Mouse (Mus musculus) gastrocnemius, adult 8-10 months (tissue): Measurements from ENCODE around the gene Gm17334. TPM values are rescaled to one million over a fixed set of nuclear protein-coding genes. Genes with fewer than 3 reads are reported as not detected.
"Not testable (repeated sequence)": the region's sequence is repeated elsewhere in the genome, so short reads cannot be mapped to it uniquely, and the experiment has no call there.

Experiments used
- DNase-seq, 2 experiments: peaks; one replicate each; pipeline ENCODE4 v3.0.0; 2022; ENCODE audit warnings: low spot score in 2 of 2
- total RNA-seq, 4 experiments: library from RNA; stranded (reverse); gene quantifications; 2 replicates each; pipeline ENCODE4 v1.2.4; 2022

Gene Gm17334
- total RNA-seq, 4 experiments from 2014 or later, result 0.34 to 0.48 TPM; not detected in 2

DNA sequence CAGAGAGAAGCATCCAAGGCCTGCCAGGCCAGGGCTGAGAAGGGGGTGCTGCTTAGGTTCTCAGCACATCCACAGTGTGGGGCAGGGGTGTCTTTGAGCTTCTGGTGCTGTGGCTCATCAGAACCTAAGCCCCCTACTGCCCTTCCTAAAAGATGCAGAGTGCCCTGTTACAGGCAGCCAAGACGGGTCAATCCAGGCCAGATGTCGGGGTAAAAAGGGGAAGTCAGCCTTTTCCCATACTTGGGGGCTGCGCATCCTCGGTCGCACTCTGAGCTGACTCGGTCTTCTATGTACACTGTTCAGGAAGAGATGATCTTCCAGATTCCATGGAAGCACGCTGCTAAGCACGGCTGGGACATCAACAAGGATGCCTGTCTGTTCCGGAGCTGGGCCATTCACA, 451 bp downstream of the Gm17334 start:
- DNase-seq, result no peak

DNA sequence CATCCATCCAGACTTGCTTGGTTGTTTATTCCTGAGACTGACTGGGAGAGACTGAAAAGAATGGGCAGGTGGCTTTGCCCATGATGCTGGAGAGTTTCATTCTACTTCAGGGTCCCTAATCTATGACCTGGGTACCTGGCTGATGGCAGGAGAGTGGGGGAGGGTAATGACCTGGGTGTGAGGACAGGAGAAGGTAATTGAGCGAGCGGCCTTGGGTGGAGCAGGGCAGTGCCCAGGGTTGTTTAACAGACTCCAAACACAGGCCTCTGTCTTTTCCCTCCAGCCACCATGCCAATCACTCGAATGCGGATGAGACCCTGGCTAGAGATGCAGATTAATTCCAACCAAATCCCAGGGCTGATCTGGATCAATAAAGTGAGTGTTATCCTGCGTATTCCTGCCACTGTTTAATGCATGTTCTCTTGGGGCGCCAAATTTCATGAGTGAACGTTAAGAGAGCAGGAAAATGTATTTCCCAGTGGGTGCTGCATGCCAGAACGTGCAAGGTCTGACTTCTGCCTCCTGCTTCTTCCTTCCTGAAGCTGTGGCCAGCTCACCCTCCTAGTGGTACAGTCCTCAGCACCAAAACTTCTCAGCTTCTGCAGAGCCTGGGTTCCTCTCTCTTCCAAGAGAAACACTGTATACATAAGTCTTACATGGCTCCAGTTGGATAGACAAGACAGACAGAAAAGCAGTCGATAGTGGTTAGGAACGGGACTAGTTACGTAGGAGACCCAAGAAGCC, 1.8 kb downstream of the Gm17334 start:
- DNase-seq, result no peak

DNA sequence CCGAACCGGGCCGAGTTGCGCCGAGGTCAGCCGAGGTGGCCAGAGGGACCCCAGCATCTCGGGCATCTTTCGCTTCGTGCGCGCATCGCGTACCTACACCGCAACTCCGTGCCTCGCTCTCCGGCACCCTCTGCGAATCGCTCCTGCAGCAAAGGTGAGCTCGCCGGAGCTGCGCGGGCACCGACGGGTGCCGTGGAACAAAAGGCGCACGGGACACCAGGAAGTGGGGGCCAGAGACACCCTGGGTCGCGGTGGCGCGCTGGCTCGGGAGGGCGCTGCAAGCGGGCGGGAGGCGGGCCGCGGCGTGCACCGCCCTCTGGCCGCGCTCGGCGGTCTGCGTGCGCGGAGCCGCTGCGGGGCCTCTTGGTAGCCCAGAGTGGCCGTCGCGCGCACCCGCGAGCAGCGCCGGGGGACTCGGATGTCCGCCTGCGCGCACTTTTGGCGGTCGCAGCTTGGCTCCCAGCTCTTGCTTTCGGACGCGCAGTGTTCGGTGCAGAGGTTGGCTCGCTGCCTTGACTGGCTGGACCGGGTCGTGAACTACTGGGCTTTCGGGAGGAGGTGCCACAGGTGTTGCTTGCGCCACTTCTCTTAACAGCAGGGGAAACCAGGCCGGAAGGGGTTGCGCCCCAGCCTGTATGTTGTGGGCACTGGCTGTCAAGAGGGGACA, 2.7 kb downstream of the Gm17334 start:
- peak; percentile 60 to 76 for DNase-seq

DNA sequence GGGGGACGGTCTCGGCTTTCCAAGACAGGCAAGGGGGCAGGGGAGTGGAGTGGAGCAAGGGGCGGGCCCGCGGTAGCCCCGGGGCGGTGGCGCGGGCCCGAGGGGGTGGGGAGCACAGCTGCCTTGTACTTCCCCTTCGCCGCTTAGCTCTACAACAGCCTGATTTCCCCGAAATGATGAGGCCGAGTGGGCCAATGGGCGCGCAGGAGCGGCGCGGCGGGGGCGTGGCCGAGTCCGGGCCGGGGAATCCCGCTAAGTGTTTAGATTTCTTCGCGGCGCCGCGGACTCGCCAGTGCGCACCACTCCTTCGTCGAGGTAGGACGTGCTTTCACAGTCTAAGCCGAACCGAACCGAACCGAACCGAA, 3.2 kb downstream of the Gm17334 start, which contains the start of gene Irf1:
Gene Irf1, plus strand, starts transcription at position 255 of the 365 bp plus-strand sequence.
- peak; percentile 87 to 91 for DNase-seq

DNA sequence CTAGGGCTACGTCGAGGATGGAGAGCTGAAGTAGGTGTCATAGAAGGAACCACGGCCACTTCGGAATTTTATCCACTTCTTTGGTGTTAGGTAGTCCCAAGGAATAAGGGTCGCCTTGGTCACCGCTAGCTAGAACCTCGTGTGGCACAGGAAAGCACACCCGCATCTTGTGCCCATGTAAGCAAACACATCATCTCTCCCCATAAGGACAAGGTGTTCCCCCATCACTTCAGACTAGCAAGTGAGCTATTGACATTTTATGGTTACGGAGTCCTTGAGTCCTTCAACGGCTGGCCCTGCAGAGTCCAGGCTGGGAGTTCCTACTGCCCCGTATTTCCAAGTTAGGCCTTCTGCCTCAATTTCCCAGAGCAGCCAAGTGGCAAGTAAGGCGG, 3.8 kb downstream of the Gm17334 start:
- no peak for DNase-seq

DNA sequence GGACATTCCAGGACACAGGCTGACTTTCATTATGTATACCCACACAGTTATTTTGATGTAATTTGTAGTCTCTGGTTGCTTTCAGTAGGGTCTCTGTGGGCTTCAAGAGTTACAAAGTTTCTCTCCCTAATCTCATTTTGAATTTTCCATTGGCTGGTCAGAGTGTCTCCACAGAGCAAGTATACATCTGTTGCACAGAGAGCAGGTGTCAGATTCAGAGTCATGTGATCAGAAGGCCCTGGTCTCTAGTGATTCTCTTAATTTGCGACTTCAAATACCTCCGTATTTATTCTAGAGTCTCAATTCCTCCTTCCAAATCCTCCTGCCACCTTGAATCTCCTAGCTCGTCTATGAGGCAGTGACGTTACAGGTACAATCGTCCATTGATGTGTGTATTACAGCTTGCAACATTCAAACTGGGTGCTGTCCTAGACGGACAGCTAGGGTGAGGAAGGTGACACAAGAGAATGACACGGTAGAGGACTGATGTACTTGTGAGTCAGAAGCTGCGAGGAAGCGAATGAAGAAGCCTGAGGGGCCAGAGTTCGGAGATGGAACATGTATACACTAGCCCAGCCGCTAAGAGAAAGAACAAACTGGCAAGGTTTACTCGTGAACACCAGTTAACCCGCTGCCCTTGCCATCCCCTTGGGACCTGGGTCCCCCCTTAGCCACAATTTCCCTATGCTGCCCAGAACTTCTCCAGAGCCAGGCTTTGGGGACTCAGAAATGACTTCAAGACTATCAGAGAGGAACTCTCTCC, 4.4 kb downstream of the Gm17334 start:
- no peak for DNase-seq

DNA sequence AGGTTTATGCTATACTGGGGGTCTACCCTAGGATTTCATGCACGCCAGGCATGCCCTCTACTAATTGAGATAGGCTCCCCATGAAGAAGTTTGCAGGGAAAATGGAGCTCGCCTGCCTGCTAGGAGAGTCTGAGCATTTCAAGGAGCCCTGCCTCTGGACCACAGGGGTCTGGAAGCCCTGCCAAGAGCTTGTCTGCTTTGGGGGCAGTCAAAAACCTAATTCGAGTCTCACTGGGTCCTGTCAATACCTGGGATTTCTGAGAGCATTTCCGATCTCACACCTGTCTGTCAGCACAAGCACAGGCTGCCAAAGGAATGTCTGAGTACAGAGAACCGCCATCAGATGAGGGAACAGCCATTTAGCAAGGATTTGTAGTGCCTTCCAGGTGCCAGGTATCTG, 8.4 kb downstream of the Gm17334 start:
- no peak for DNase-seq

DNA sequence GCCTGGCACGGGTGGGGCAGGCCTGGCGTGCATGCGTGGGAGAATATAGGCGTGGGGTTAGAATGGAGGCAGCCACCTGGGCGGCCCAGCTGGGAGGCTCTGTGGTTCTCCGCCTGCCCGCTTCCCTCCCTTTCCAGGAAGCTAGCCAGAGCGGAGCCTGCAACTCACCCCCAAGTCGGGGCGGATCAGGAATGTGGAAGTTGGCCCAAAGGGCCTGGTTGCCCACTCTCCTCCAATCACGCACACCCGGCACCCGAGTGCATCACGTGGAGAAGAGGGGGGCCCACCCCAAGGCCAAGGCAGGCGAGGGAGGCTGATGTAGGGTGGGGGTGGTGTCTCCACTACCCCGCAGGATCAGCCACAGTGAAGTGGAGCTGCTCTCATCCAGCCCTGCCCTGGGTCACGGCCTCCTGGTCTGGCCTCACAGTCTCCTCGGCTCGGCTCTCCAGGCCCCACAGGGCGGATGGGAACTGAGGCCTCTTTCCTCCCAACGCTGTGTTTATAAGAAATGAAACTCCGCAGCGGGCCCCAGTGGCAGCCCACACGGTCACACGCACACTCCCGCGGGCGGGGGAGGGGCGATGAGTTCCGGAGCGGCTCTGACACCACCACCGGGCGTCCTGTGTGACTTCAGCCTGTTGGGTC, 9.4 kb downstream of the Gm17334 start:
- DNase-seq, result peak; percentile 91 to 94

DNA sequence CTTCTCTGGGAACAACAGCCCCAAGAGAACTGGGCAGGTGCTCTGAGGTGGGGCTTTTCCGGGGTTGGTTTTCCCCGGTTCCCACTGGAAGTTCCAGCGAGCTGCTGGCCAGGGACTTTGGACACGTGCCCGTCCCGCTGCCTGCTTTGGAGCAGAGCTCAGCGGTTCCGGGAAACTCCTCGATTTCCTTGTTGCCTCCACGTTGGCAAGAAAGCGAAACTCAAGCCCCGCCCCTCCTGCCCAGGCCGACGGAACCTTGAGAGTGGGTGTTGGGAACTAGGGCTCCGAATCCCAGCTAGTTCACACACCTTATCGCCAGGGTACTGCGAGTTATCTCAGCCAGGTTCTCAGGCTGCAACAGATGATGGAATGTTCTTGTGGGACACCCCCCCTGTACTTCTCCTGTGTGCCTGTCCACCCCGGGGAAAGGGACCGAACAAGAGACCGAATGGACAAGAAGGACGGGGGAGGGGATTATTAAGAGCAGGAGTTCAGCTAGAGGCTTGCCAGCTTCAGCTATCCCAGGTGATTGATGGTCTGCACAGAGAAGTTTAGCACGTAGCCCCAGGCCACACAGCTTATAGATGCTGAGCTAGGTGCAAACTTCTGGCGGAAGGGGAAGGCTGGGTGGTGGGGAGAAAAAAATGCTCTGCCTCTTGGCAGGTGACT, 10.0 kb downstream of the Gm17334 start:
- peak; percentile 74 to 82 for DNase-seq

DNA sequence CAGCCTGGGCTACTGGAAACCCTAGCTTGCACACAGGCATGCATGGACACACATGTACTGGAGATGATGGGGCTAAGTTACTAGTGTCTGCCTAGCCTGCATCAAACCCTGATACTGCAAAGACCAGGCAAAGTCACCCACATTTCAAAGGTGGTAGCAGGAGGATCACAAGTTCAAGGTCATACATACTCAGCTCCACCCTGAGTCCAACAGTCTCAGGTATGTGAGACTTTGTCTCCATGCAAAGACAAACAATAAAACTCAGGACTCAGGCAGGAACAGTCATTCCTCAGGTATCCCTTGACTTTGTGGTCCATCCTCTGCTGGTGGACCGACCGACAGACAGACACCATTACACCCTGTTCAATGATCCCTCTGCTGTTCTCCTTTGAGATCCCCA, 10.6 kb downstream of the Gm17334 start:
- DNase-seq, result no peak

DNA sequence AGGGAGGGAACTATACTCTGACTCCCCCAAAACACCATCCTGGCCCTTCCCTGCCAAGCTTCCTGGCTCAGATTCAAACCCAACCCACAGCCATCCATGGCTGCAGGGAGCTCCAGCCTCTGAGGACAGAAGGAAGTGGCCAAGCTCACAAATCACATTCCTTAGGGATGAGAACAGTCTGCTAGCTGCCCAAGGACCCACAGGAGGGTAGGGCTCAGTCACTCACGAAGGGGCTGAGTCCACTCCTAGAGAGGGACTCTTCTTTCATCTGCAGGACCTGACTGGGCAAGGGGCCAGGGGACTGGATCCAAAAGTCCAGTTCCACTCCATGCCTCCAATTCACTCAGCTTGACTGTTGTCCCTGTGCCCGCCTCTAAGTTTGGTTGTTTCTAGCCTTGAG, 11.2 kb downstream of the Gm17334 start:
- DNase-seq, result peak in 1 of 2 experiments; percentile 53

DNA sequence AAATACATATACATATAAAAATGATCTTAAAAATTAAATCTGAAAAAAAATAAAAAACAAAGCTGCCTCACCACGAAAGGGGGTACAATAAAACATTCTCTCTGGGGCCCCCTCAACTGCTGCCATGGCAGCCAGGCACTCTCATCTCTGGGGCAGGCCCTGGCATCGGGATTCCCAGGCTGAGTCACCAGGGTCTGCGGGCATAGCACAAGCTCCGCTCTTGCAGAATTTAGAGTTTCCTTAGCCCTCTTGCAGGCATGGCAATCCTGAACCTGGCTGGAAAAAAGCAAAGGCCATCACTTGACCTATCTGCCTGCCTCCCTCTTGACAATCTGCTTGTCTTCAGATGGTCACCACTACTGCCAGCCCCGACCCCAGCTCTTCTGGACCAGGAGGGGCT, 11.7 kb downstream of the Gm17334 start:
- DNase-seq, result no peak

DNA sequence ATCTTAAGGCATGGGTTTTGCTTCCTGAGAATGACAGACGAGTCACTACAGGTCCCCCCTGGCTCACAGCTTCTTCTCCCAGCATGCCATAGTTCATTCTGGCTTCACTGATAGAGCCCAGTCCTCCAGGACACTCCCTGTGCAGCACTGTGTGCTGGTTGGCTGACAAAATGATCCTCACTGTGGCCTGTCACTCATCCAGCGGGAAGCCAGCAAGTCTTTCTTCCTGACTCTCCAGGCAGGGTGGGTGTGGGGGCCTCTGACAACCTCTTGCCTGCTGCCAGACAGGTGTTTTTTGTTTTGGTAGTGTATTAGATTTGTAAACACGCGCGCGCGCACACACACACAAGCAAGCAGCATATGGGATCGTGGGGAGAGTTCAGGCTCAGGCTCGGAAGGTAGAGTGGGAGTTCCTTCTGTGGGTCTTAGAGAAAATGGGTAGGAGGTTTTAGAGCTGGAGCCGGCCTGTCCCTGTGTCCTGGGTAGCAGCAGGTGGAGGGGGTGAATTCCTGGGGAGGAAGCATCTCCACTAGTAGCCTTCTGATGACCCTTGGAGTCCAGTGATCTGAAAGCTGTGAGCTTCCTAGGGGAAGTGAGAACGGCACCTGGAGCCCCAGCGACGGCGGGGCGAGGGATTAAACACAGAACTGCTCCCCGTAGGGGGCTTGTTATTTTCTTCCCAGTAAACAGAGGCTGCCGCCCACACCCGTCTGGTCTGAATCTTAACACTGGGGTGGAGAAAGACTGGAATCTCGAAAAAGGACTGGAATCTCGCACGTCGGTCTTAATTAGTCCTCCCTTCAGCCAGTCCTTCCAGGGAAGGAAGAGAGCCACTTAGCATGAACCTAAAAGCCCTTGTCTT, 13.2 kb downstream of the Gm17334 start:
- no peak for DNase-seq

DNA sequence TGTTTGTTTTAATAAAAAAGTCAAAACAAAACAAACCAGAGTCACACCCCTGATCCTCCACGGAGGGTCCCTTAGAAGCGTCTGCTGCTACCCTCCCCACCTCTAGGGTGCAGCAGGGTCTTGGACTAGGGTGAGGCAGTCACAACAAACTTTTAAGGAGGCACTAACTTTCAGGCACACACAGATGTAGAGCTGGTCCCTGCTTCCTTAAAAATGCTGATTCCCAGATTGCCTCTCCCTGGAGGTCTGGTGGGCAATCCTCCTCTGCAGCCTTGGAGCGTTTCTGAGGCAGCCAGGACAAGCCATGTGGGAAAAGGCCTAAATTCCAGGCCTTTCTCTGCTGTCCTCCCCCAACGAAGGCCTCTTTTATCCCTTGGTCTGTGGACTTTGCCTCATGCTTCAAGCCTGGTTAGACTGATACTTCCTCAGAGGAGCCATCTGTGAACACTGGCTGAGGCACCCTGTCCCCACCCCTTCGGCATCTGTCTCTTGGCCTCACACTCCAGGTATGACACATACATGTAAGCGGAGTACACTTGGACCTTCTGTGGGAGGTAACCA, 14.1 kb downstream of the Gm17334 start:
- no peak for DNase-seq

DNA sequence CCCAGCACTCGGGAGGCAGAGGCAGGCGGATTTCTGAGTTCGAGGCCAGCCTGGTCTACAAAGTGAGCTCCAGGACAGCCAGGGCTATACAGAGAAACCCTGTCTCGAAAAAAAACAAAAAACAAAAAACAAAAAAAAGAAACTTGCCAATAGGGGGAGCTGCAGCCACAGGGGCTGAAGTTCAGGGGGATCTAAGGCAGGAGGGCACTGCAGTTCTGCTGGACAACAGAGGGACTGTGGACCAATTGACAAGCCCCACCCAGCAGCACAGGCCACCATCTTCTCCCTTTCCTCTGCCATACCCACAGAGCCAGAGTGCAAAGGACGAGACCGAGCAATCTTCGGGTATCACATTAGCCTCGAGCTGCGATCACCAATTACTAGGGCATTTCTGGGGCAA, 15.0 kb downstream of the Gm17334 start:
- not testable (repeated sequence) for DNase-seq

DNA sequence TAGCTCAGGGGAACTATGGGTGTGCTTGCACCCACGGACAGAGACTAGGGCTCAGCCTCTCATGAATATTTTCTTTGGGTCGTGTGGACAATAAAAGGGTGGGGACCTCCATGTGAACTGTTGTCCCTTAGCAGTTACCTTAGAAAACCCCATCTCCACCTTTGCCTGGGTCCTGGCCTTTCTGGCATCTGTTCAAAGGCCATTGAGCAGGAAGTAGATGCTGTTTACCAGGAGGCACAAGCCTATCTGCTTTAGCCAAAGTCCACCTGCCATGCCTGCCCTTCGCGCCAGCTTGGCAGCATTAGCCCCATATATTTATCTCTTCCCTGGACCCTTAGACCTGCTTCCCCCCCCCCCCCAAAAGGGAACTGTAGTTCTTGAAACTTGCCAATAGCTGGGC, 15.4 kb downstream of the Gm17334 start:
- no peak for DNase-seq

DNA sequence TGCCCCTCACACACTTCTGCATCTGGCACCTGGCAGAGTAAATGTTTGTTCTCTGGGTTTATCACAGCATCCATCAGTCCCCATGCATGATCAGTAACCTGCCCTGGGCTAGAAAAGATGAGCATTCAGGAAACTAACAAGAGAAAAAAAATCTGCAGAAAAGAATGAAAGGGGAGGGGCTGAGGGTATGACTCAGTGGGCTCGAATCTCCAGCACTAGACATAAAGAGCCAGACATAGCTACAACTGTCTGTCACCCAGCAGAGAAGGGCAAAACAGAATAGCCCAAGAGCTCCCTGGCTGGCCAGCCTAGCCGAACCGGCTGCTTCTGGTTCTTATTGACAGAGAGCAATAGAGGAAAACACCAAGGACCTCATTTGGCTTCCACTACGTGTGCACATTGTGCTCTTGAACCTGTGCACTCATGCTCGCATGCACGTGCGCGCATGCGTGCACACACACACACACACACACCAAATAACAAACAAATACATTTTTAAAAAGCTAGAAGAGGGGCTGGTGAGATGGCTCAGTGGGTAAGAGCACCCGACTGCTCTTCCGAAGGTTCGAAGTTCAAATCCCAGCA, 17.9 kb downstream of the Gm17334 start:
- no peak for DNase-seq

DNA sequence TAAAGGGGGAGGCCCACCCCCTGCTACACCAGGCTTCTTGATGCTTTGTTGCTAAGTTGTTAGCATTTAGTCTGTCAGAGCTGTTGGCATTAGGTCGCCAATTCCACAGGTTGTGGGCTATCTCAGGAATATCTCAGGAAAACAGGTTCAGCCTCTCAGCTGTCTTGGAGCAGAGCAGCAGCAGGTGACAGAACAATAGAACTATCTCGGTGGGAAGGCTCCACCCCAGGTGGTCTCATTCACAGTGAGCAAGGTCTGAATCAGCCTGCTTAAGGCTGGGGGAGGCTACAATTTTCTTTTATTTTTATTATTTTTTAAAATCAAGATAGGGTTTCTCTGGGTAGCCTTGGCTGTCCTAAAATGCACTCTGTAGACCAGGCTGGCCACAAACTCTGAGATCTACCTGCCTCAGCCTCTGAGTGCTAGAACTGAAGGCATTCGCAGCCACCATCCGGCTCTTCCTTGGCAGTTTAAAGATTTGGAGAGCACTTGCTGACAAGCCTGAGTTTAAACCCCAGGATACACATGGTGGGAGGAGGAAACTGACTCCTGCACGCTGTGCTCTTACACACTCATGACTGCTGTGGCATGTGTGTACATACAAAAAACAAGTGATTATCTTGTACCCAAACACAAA, 23.2 kb downstream of the Gm17334 start:
- DNase-seq, result no peak

DNA sequence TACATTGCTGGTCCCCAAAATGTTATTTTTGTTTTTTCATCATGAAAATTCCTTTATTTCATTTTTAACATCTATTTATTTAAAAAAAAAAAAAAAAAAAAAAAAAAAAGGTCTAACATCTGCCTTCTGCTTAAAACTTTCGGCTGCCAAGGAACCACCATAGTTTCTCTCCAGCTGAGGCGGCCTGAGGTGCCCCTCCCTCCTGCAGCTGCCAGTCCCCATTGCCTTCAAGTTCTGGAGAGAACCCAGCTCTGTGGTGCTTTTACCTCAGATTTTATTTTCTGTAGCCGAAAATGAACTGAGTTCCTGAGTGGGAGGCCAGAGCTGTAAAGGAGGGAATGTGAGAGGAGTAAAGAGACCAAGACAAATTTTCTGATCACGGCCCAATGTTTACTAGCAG, 23.7 kb downstream of the Gm17334 start:
- no peak for DNase-seq
